Mouse (Mus musculus) right cerebral cortex, adult 18-20 months (tissue): ENCODE measurements around the gene Usp30.

Experiments used
- DNase-seq: peaks from one replicate; pipeline ENCODE4 v3.0.0; 2022; ENCODE audit warnings: mixed read lengths

The Usp30 gene

DNA sequence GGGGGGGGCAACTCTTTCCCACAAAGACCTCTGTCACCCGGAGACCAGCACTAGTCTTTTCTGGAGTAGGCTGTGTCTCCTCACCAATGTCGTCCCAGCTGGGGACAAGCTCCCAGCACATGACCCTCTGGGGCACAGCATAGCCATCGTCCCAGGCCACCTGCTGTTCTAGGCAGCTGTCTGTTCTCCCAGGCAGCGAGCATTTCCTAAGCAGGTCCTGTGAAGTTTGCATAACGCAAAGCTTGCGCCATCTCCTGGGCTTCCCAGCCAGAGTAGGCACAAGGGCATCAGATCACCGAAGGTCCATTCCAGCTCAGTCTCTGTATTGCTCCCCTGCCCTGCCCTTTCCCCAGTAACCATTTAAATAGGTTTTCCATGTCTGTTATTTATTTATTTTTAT is 92.0 kb downstream of the Usp30 start:
- no peak for DNase-seq

- DNase-seq: no peak
Measured at GRCm38 (mm10) chr5:114161424-114161823, 96.2 kb downstream of the Usp30 start.

DNA sequence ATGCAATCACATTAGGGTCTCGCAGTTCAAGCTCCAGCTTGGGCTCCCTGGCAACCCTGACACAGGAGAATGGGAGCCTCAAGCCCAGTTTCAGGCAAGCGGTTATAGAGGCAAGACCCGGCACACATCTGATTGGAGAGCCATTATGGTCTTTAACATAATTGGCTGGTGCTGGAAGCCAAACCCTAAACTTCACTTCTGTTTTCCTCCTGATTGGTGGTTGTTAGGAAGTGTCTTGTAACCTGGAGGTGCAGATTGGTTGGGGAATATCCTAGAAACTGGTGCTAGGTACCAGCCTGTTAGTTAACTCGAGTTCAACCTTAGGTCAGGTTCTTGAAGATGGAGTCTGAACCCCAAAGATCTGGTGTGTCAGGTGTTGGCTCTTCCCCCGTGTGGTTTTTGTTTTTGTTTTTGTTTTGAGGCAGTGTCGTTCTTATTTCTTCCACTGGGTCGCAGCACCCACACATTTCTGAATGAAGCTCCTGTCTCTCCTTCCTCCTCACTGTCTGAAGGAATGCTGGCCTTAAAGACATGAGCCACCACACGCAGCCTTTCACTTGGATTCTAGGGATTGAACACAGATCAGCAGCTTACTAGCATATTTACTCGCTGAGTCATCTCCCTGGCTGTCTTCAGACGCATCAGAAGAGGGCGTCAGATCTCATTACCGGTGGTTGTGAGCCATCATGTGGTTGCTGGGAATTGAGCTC is 97.0 kb downstream of the Usp30 start:
- DNase-seq: no peak

DNA sequence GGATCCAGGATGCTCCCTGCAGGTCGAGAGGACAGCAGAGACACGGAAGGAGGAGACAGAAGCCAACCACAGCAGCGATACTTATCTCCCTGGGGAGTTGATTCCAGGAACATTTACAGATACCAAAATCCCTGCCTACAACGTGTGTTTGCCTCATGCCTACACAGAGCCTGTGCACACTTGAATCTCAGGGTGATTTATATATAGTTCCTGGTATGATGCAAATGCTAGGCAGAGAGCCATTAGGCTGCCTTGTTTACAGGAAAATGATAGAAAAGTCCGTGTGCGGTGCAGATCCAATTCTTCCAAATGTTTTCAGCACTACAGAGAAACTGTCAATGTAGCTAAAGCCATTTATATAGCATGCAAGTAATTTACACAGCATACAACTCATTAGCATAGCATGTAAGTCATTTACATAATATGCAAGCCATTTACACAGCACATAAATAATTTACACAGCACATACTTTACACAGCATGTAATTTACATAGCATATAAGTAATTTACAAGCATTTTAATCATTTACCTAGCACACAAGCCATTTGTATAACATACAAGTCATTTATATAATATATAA is 97.9 kb downstream of the Usp30 start:
- peak; percentile 28 for DNase-seq

GRCm38 (mm10) chr5:114170345-114170744 is 105.1 kb downstream of the Usp30 start:
- no peak for DNase-seq

DNA sequence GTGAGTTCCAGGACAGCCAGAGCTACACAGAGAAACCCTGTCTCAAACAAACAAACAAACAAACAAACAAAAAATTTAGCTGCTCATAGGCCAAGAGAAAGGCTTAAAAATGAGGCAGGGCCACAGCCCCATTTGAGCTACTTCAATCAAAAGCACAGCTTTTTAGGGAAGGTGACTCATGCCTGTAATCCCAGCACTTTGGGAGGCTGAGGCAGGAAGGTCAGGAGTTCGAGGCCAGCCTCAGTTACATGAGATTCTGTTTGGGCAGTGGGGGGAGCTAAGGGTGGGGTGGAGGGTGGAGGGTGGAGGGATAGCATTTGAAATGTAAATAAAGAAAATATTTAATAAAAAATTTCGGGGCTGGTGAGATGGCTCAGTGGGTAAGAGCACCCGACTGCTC is 107.7 kb downstream of the Usp30 start:
- DNase-seq: no peak

DNA sequence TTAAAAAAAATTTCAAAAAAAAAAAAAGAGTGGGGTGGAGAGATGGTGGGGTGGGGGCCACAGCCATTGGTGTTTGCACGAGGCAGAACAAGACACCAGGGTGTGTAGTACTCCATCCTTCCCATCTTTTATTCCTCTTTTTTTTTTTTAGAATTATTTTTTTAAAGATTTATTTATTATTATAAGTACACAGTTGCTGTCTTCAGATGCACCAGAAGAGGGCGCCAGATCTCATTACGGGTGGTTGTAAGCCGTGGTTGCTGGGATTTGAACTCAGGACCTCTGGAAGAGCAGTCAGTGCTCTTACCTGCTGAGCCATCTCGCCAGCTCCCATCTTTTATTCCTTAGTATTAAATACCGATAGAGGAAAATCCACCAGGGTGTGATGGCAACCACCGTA is 108.2 kb downstream of the Usp30 start:
- no peak for DNase-seq

GRCm38 (mm10) chr5:114173877-114174581 is 108.8 kb downstream of the Usp30 start:
- DNase-seq: no peak
